Mouse (Mus musculus) kidney, adult 8-10 months (tissue): ENCODE results near the gene Rps8.
"Not testable (repeated sequence)": the region's sequence is repeated elsewhere in the genome, so short reads cannot be mapped to it uniquely, and the experiment has no call there.

Experiments used
- DNase-seq, 2 experiments: peaks; one replicate each; pipeline ENCODE4 v3.0.0; 2022

The Rps8 gene

DNA sequence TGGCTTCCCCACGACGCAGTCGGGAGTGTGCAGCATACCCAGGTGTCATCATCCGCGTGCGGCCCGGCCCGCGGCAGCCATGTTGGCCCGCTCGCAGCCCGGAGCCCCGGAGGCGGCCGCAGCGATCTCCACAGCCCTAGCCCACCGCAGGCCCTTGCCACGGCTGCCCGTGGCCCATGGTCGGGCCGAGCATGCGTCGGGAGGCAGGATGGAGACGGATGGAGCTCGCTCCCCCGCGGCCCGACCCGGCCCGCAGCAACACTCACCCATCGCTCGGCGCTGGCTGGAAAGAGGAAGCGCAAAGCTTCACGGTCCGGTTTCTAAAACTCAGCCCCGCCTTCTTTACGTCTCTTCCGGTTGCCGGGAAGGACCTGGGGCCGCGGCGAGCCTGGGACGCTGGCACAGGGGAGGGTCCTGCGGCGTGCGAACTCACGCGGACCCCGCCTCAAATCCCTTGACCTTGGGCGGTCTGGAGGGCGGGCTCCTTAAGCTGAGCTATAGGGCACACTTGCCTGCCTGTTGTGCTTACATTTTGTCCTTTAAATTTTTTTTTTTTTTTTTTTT lies at the start of gene Rps8:
TSS of gene Rps8 (minus strand) at position 452 of the 564 bp plus-strand sequence.
- peak; percentile 86 to 88 for DNase-seq

- no peak for DNase-seq
These were observed 46.9 kb upstream of the Rps8 start for GRCm38 (mm10) chr4:117202992-117203354.

DNA sequence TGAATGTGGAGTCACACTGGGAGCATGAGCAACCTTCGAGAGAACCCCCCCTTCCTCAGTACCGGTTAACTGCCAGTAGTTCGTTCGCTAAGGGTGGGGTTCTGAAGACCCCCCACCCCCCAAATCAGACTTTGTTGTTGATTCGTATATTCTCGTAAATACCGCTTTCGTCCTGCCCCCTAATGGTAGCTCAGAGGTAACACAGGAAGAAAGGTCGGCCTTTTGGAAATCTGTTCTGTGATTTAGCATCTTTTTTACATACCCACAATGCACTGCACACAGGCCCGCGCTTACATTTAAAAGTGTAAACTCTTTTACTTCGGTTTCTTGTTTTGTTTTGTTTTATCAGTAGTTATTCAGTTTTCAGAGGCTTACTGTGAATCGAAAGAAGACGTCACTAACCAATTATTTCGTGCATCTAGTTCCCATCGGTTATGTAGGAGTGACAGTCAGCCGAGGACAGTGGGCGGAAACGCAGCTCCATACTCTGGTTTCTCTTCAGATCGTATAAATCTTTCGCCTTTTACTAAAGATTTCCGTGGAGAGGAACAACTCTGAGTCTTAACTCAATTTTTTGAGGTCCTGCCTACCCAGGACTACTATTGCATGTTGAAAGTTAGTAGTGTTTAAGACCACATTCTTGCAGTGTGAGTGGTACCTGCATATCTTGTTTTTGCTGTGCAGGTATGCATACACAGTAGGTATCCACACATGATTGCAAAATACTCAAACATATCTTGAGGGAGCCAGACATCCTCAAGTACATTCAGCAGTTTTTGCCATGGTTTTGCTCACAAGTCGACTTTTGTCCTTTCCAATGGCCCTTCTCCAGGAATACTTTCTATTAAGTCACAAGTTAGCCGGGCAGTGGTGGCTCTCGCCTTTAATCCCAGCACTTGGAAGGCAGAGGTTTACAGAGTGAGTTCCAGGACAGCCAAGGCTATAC lies 46.3 kb upstream of the Rps8 start:
- peak; percentile 60 to 67 for DNase-seq

DNA sequence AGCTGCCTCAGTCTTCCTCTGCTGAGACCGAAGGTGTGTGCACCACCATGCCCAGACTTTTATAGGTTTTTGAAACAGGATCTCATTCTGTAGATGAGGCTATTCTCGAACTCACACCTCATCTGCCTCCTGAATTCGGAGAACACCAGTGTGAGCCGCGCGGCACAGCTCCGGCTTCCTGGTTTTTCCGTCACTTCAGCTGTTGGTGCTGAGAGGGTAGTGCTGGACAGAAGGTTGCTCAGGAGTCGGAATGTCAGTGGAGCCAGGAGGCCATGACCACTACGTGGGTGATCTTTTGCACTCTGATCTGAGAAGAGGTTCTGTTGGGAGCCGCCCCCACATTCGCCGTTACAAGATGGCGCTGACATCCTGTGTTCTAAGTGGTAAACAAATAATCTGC lies 35.8 kb upstream of the Rps8 start:
- no peak for DNase-seq

GRCm38 (mm10) chr4:117190660-117191059 lies 34.6 kb upstream of the Rps8 start:
- no peak for DNase-seq

GRCm38 (mm10) chr4:117189856-117190543 lies 34.0 kb upstream of the Rps8 start:
- DNase-seq = peak; percentile 30 to 51

- DNase-seq = peak; percentile 82 to 90
These were observed 33.4 kb upstream of the Rps8 start for GRCm38 (mm10) chr4:117189382-117189855.

- no peak for DNase-seq
These were observed 32.9 kb upstream of the Rps8 start for GRCm38 (mm10) chr4:117188969-117189368.

DNA sequence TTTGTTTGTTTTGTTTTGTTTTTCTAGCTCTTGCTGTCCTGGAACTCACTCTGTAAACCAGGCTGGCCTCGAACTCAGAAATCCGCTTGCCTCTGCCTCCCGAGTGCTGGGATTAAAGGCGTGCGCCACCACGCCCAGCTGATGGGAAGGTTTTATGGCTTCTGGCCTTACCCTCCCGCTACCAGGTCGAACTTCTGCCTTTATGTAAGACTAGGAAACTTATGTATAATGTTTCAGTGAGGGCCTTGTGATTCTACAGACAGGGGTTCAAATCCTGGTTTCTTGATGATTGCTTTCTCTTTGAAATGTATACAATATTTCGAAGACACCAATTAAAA lies 26.7 kb upstream of the Rps8 start:
- not testable (repeated sequence) for DNase-seq

- DNase-seq = peak; percentile 89 to 93
These were observed 26.1 kb upstream of the Rps8 start, which contains the start of gene Kif2c for GRCm38 (mm10) chr4:117181863-117182758. Gene Kif2c (minus strand): TSS chr4:117182639.

DNA sequence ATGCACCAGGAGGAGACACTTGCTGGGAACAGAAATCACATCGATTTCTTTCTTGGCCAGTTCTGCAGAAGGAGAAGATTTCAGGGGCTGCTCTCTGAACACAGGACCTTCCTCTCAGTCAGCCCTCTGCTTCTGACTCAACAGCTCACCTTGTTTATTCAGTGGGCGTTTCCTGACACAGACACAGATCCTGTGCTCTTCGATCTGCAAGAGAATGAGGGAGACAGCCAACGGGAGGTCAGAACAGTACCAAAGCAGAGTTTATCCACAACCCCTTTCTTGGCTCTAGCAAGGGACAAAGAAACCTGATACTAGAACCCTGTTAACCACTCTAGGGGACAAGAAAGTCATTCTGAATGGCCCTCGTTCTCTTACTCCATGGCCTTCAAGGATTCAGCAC lies 13.9 kb upstream of the Rps8 start:
- no peak for DNase-seq

DNA sequence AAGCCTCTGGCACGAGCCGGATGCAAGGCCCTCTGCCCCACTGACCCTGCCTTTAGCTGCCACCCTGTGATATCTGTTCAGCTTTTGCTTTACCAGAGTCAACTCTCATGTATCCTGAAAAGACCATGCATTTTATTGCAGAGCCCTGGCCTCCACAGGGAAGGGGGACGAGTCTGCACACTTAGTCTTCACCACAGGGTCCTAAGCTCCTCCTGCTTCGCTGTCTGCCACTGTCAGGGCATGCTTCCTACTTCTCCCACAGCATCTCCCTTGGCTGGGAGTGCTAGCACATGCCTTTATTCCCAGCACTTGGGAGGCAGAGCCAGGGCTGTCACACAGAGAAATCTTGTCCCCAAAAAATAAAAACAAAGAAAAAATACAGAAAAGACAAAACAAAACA lies 5.1 kb upstream of the Rps8 start:
- no peak for DNase-seq

- DNase-seq = no peak
These were observed 3.6 kb upstream of the Rps8 start for GRCm38 (mm10) chr4:117159666-117160065.

DNA sequence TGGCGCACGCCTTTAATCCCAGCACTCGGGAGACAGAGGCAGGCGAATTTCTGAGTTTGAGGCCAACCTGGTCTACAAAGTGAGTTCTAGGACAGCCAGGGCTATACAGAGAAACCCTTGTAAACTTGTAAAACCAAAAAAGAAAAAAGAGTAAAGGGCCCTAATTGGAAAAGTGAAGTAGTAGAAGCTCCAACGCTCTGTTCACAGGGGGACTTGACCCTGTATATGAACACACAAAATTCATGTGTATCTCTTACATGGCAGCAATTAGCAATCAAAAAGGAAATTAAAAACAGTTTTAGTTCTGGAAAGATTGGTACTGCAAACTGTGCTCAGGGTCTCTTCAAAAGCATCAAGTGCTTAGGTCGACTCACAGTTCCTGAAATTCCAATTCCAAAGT lies 329 bp upstream of the Rps8 start:
- no peak for DNase-seq

DNA sequence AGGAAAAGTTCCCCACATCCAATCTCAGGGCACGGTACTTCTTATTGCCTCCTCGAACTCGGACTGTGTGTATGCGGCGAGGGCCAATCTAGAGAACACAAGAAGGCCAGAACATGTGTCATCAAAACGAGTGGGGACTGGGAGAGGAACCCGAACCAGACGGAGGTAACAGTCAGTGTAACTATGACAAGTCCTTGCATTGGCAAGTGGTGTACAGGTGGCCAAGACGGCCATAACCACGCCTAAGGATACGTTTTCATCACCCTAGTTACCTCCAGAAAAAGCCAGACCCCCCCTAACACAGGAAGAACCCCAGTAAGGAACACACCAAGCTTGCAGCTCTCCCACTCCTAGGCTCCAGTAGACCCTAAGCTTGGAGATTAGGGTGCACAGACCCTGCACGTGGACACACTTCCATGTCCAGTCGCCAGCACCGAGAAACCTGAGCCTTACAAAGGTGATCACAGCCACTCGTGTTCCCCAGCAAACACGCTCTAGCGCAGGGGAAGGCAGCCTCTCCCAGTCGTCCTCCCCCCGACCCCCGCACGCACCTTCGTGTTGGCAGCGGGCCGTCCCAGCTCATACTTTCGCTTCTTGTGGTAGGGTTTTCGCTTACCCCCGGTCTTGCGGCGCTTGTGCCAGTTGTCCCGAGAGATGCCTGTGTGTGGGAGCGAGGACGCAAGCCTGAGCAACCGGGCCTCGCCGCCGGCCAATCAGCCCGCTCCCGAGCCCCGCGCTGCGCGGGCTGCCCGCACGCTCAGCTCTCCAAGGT lies 837 bp downstream of the Rps8 start:
- DNase-seq = no peak

- DNase-seq = no peak
These were observed 3.3 kb downstream of the Rps8 start for GRCm38 (mm10) chr4:117152714-117153113.

DNA sequence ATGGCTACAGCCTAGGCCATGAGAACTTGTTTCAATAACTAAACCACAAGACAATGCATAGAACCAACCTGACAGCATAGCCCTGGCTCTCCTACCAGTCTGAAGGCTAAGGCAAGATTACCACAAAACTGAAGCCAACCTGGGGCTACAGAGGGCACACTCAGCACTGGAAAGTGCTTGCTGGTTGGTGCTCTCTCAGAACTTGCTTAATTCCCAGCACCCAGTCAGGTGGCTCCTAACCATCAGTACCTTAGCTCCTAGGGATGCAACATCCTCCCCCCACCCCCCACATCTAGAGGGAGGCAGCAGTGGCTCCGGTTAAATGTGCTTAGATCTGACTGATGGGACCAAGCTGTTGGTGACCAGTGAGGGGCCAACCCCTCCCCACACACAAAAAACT lies 4.6 kb downstream of the Rps8 start:
- DNase-seq = no peak

- no peak for DNase-seq
These were observed 5.8 kb downstream of the Rps8 start for GRCm38 (mm10) chr4:117150212-117150733.

DNA sequence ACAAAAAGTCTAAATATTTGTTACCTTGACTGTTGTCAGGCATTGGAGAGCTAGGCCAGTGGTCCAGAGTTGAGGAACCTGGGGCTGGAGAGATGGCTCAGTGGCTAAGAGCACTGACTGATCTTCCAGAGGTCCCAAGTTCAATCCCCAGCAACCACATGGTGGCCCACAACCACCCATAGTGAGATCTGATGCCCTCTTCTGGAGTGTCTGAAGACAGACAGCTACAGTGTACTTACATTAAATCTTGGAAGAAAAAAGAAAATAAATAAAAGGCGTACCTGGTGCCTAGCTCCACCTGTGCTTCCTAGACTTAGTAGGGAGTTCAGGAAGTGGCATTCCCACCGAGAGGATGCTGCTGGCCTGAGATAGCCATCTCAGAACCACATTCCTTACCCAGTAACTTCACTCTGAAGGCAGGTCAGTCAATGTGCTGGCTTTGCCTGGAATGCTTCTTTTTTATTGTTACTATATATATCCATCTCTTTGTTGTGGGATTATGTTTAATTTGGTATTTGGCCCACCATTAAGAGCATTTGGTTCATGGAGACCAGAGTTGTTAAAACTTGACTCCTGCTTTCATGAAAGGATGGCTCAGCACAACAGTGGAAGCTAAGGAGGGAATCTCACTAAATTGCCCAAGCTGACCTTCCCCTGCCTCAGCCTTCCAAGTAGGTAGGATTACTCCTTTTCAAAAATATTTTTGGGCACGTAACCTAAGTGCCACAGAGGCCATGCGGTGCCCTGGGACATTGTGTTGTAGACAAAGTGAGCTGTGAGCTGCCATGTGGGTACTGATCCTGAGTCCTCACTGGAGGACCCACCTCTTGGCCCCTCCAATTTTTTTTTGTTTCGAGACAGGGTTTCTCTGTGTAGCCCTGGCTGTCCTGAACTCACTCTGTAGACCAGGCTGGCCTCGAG lies 6.5 kb downstream of the Rps8 start:
- DNase-seq = no peak

- DNase-seq = no peak
These were observed 7.2 kb downstream of the Rps8 start for GRCm38 (mm10) chr4:117148815-117149214.
